Mouse (Mus musculus) liver, adult 2 months (tissue): Measurements from ENCODE around the gene Gm28230. TPM values are rescaled to one million over a fixed set of nuclear protein-coding genes. Genes with fewer than 3 reads are reported as not detected.

ENCODE experiments used
- DNase-seq: peaks from one replicate; pipeline ENCODE4 v3.0.0-alpha.2; 2011; ENCODE audit warnings: low read depth, low spot score; ENCODE audit errors: extremely low read depth
- H3K27ac ChIP-seq: fragments of 200-500 bp; replicated peaks from 2 replicates; pipeline ENCODE4 v1.5.1; 2012; ENCODE audit warnings: low read depth, mild to moderate bottlenecking, control low read depth, inconsistent platforms, low read length; ENCODE audit not compliant: insufficient read depth
- H3K27me3 ChIP-seq: fragments of 200-500 bp; 2 replicates; pipeline ENCODE4 v1.6.1; 2012; ENCODE audit warnings: mild to moderate bottlenecking, moderate library complexity, low read length, inconsistent platforms; ENCODE audit not compliant: control insufficient read depth, insufficient read depth
- H3K36me3 ChIP-seq: fragments of 200-500 bp; 2 replicates; pipeline ENCODE4 v1.6.1; 2012; ENCODE audit warnings: low read length, inconsistent platforms; ENCODE audit not compliant: control insufficient read depth, insufficient read depth
- H3K4me1 ChIP-seq: fragments of 200-500 bp; 2 replicates; pipeline ENCODE4 v1.6.1; 2011; ENCODE audit warnings: low read length; ENCODE audit not compliant: control insufficient read depth, insufficient read depth
- H3K4me3 ChIP-seq: fragments of 200-500 bp; 2 replicates; pipeline ENCODE4 v1.5.1; 2011; ENCODE audit warnings: low read depth, mild to moderate bottlenecking, control low read depth, low read length, moderate library complexity; ENCODE audit not compliant: insufficient read depth
- H3K79me2 ChIP-seq: fragments of 200-500 bp; 2 replicates; pipeline ENCODE4 v1.6.1; 2012; ENCODE audit warnings: inconsistent platforms, mild to moderate bottlenecking, low read length, moderate library complexity; ENCODE audit not compliant: control insufficient read depth, insufficient read depth
- H3K9ac ChIP-seq: fragments of 200-500 bp; 2 replicates; pipeline ENCODE4 v1.6.1; 2012; ENCODE audit warnings: low read depth, mild to moderate bottlenecking, control low read depth, inconsistent platforms, low read length
- CTCF ChIP-seq: fragments of 200-500 bp; IDR thresholded peaks from 2 replicates; pipeline ENCODE4 v1.5.1; 2011; ENCODE audit warnings: low read depth, low read length, control low read depth
- POLR2A ChIP-seq: fragments of 200-500 bp; IDR thresholded peaks from 2 replicates; pipeline ENCODE4 v1.6.1; 2011; ENCODE audit warnings: low read length, control low read depth; ENCODE audit not compliant: insufficient read depth; ENCODE audit errors: extremely low read depth
- WGBS: fragments of 180-500 bp; shearing (Covaris S2); methylation state at CpG from one replicate; pipeline ENCODE4 v1.1.7; 2018; 5-methylcytosine and 5-hydroxymethylcytosine counted together
- polyA plus RNA-seq: library from polyadenylated mRNA; depleted of rRNA; stranded (reverse); fragments of >200 nt; gene quantifications from 2 replicates; pipeline ENCODE4 v1.2.3, GENCODE M21; 2012
- total RNA-seq: library from RNA; depleted of rRNA; stranded (reverse); fragments of >200 nt; gene quantifications from 2 replicates; pipeline ENCODE4 v1.2.3, GENCODE M21; 2014

The Gm28230 gene
- total and polyA plus RNA-seq, 2 experiments, result not detected

DNA sequence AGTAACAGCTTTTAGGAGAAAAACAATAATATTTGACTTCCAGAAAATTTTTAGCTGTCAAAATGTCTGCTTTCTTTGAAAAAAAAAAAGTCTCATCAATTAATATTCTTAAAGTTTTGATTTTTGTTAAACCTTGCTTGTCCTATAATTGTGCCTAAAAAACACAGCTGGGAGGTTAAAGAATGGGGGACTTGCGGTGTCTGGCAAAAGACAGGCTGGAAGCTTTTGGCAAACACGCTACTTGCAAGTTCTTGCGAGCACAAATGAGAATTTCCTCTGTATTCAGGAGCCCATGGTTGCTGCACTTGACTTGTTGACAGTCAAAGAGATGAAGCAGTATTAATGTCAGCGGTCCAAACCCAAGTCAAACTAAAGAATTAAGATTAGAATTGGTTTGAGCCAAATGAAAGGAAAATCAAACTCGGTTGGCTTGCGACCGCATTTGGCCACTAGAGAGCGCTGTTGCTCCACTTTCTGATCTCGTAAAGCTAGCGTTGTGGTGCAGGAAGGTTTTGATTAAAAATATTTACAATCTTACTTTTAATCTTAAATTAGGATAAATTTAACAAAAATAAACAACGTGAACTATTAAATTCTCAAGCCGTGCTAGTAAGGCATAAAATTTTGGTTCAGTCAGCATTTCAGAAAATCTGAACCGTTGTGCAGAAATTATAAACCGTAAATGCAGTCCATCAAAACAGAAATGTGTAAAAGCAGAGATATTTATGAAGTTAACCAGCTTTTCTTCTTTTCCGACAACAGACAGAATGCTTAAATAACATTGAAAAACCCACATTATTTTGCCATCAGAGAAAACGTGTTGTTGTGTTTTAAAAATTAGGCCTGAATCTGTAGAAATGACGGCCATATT is 24.3 kb upstream of the Gm28230 start:
- Histone ChIP-seq H3K4me3 (no peak overlapping the region), H3K36me3 (no peaks in the 10 kb centered on the region), H3K79me2 (no peaks in the 10 kb centered on the region), H3K4me1 (0 out of 2 replicates have a peak, but pooled peaks cover 1% of the 10 kb centered on the region), H3K27ac (no peak overlapping the region), H3K27me3 (peaks cover 50% of the 10 kb centered on the region), H3K9ac (no peak overlapping the region)
- peak; percentile 76; the same call in 1 of the 2 replicates for TF ChIP-seq CTCF
- no peak for TF ChIP-seq POLR2A
- WGBS, result 16% methylated on average over 17 of the region's 17 CpGs
- peak; percentile 48 for DNase-seq

DNA sequence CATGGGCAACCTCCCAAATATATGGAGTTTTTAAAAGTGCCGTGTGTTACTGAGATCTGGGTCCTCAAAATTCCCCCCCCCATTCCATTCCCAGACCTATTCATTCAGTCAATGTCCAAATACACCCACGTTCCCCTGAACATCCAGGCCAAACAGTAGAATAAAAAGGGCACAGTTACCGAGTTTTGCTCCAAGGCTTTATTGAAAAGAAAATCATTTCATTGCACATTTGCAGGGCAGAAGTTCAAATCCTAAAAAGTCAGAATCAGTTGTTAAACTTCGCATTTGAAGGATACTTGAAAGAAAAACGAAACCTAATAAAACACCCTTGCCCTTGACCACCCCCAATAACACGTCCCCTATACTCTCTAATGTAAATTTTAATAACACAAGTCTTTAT is 23.7 kb upstream of the Gm28230 start:
- Histone ChIP-seq H3K4me3 (no peak overlapping the region), H3K9ac (no peak overlapping the region), H3K27ac (no peak overlapping the region), H3K27me3 (peaks cover 51% of the 10 kb centered on the region), H3K79me2 (no peaks in the 10 kb centered on the region), H3K4me1 (0 out of 2 replicates have a peak, but pooled peaks cover 1% of the 10 kb centered on the region), H3K36me3 (no peaks in the 10 kb centered on the region)
- DNase-seq, result no peak
- TF ChIP-seq CTCF (no peak), POLR2A (no peak)
- 30% methylated on average over 6 of the region's 6 CpGs for WGBS

DNA sequence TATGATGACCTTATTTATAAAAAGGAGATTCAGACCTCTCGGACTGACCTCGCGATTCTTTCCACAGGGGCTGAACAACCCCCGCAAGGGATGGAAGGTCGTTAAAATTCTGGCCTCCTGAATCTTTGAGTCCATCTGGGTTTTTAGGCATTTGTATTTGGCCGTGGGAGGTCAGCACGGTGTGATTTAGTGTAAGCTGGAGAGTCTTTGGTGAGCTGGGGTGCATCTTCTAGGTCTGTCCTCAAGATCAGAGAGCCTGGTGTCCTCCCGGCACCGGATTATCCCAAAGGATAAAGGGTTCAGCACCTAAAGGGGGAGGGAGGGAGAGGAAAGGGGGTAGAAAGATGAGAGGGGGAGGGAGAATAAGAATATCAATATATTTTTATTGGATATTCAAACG is 23.2 kb upstream of the Gm28230 start:
- Histone ChIP-seq H3K9ac (no peak overlapping the region), H3K36me3 (no peaks in the 10 kb centered on the region), H3K27me3 (peaks cover 46% of the 10 kb centered on the region), H3K4me1 (no peaks in the 10 kb centered on the region), H3K79me2 (no peaks in the 10 kb centered on the region), H3K4me3 (no peak overlapping the region), H3K27ac (no peak overlapping the region)
- 11% methylated on average over 10 of the region's 10 CpGs for WGBS
- no peak for TF ChIP-seq CTCF
- no peak for TF ChIP-seq POLR2A
- DNase-seq, result no peak

DNA sequence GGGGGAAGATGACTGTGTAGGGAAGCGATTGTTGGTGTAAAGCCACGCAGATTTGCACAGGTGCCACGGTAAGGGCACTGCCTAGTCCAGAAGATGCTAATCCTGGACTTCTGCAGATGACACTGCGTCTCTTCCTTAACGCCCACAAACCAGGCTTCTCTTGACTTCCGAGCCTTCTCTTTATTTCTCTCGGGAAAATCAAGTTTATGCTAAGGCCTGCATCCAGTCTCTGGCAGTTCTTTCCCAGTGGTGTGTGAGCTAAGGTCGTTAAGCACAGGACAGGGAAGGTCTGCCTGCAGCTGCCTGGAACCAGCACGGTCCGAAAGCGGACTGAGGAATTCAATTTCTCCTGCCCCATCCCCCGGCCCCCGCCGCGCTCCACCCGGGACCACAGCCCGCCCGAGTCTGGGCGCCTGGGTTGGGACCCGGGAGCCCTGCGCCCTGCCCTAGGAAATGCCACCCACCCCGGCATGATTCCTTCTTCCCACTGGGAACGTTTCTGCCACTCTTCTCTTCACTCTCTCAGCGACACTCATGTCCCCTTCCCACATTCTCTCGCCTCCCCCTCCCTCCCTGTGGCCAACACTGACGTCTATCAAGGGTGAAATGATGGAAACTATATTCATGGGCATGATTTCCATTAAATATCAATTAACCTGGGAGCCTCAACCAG is 22.7 kb upstream of the Gm28230 start:
- TF ChIP-seq POLR2A, result no peak
- TF ChIP-seq CTCF, result no peak
- Histone ChIP-seq H3K79me2 (no peaks in the 10 kb centered on the region), H3K36me3 (no peaks in the 10 kb centered on the region), H3K27me3 (peaks cover 47% of the 10 kb centered on the region), H3K27ac (no peak overlapping the region), H3K4me3 (no peak overlapping the region), H3K9ac (no peak overlapping the region), H3K4me1 (no peaks in the 10 kb centered on the region)
- DNase-seq, result no peak
- WGBS, result 5% methylated on average over 26 of the region's 26 CpGs

DNA sequence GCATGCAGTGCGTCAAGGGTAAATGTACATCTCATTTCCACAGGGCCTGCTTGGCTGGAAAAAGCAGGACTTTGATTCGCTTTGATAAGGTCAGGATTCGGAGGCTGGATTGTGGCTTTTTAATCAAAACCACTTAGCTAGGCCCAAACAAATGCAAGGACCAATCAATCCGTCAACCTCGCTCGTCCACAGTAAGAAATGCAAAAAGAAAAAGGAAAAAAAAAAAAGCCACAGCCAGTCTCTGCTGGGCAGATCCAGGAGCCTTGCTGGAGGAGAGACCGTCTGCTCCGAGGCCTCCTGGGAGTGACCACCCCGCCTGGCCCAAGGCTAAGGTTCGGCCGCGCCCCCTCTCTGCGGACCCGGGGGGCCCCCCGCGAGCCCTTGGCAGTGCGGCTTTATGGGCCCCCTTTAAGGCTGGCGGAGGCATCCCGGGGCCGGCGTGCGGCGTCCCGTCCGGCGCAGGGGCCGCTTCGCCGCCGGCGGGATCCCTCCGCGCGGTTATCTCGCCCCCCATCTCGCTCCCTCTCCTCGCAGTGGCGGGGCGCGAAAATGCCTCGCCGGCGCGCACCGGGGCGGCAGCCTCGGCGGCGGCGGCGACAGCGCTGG is 22.0 kb upstream of the Gm28230 start, which contains the start of gene Hoxd8:
Gene Hoxd8 (plus strand): TSS at position 223 of the 606 bp plus-strand sequence.
- H3K27me3 ChIP-seq, result peaks cover 50% of the 10 kb centered on the region
- no peaks in the 10 kb centered on the region for H3K4me1 ChIP-seq
- no peak within 1 kb of the TSS for H3K9ac ChIP-seq
- TF ChIP-seq POLR2A, result no peak
- no peak for TF ChIP-seq CTCF
- no peaks in the 10 kb centered on the region for H3K79me2 ChIP-seq
- WGBS, result 5% methylated on average over 51 of the region's 52 CpGs
- H3K36me3 ChIP-seq, result no peaks in the 10 kb centered on the region
- no peak for DNase-seq
- no peak within 1 kb of the TSS for H3K27ac ChIP-seq
- H3K4me3 ChIP-seq, result peak within 1 kb of the TSS; percentile 23; the same call in 1 of the 2 replicates
